Mouse (Mus musculus): ENCODE data around the gene Kif5a.

- TF ChIP-seq MAX (IDR thresholded peaks at IDR 0.05; ENCODE audit: low read depth) (no peak), POLR2AphosphoS2 (IDR thresholded peaks at IDR 0.05; ENCODE audit: insufficient read length, low read depth) (no peak), POLR2A (IDR thresholded peaks at IDR 0.05; ENCODE audit: insufficient read length, low read depth) (no peak), E2F4 (IDR thresholded peaks at IDR 0.05; ENCODE audit: insufficient read depth) (no peak), USF1 (IDR thresholded peaks at IDR 0.05; ENCODE audit: low read depth) (no peak), REST (IDR thresholded peaks at IDR 0.05; ENCODE audit: insufficient read depth, insufficient read length) (no peak), CEBPB (IDR thresholded peaks at IDR 0.05; ENCODE audit: insufficient read depth, poor library complexity, severe bottlenecking) (no peak), TCF3 (IDR thresholded peaks at IDR 0.05; ENCODE audit: insufficient read length, low read depth) (no peak), MYOD1 (IDR thresholded peaks at IDR 0.05; ENCODE audit: control insufficient read depth in 1 of 3, insufficient read length in 2 of 3, low read depth in 2 of 3) (no peak), TCF12 (IDR thresholded peaks at IDR 0.05; ENCODE audit: insufficient read depth, poor library complexity, severe bottlenecking) (no peak), SRF (IDR thresholded peaks at IDR 0.05; ENCODE audit: control insufficient read depth, insufficient read length, low read depth) (no peak)
These were observed 4.7 kb downstream of the Kif5a start for GRCm38 (mm10) chr10:127258489-127258888.
